Mouse (Mus musculus) ZHBTc4 (cell line): ENCODE measurements around the gene Dlk2.
A peak's percentile ranks its signal among the peaks of the same experiment; 100 is the strongest.

Experiments
- DNase-seq: peaks from one replicate; pipeline ENCODE4 v3.0.0-alpha.2; 2011; ENCODE audit warnings: low read depth, low spot score

Dlk2 gene

GRCm38 (mm10) chr17:46273803-46274236, 23.4 kb upstream of the Dlk2 start:
- DNase-seq, result peak; percentile 25

- no peak for DNase-seq
Observed at GRCm38 (mm10) chr17:46274465-46274864, 22.8 kb upstream of the Dlk2 start.

GRCm38 (mm10) chr17:46275034-46275433, 22.2 kb upstream of the Dlk2 start:
- DNase-seq, result no peak

- DNase-seq, result no peak
Observed at GRCm38 (mm10) chr17:46275506-46275905, 21.7 kb upstream of the Dlk2 start.

GRCm38 (mm10) chr17:46277586-46277985, 19.6 kb upstream of the Dlk2 start:
- no peak for DNase-seq

GRCm38 (mm10) chr17:46278011-46278765, 19.0 kb upstream of the Dlk2 start:
- no peak for DNase-seq

- peak; percentile 97 for DNase-seq
Observed at GRCm38 (mm10) chr17:46282483-46283123, 14.6 kb upstream of the Dlk2 start, which contains the start of gene Tjap1. Gene Tjap1 (minus strand): TSS chr17:46283026.

GRCm38 (mm10) chr17:46283140-46283539, 14.1 kb upstream of the Dlk2 start:
- no peak for DNase-seq

- no peak for DNase-seq
Observed at GRCm38 (mm10) chr17:46283911-46284310, 13.3 kb upstream of the Dlk2 start.

- no peak for DNase-seq
Observed at GRCm38 (mm10) chr17:46284653-46285052, 12.6 kb upstream of the Dlk2 start.

- no peak for DNase-seq
Observed at GRCm38 (mm10) chr17:46285407-46285806, 11.8 kb upstream of the Dlk2 start.

GRCm38 (mm10) chr17:46287678-46288095, 9.5 kb upstream of the Dlk2 start:
- DNase-seq, result peak; percentile 63

GRCm38 (mm10) chr17:46296601-46297000, 620 bp upstream of the Dlk2 start:
- no peak for DNase-seq

GRCm38 (mm10) chr17:46297028-46297363, 225 bp upstream of the Dlk2 start:
- no peak for DNase-seq

GRCm38 (mm10) chr17:46298220-46298913, 1.1 kb downstream of the Dlk2 start:
- DNase-seq, result peak; percentile 94

GRCm38 (mm10) chr17:46301892-46302291, 4.7 kb downstream of the Dlk2 start:
- DNase-seq, result no peak

- DNase-seq, result no peak
Observed at GRCm38 (mm10) chr17:46304184-46304583, 7.0 kb downstream of the Dlk2 start.

GRCm38 (mm10) chr17:46306956-46307355, 9.7 kb downstream of the Dlk2 start:
- DNase-seq, result no peak

- DNase-seq, result no peak
Observed at GRCm38 (mm10) chr17:46309835-46310234, 12.6 kb downstream of the Dlk2 start.

GRCm38 (mm10) chr17:46310515-46310914, 13.3 kb downstream of the Dlk2 start:
- DNase-seq, result no peak

GRCm38 (mm10) chr17:46313135-46313715, 16.0 kb downstream of the Dlk2 start:
- no peak for DNase-seq

- no peak for DNase-seq
Observed at GRCm38 (mm10) chr17:46315813-46316212, 18.6 kb downstream of the Dlk2 start.
